Mouse (Mus musculus) CD4-positive, CD25-positive, alpha-beta regulatory T cell, adult 2 months (primary cell): ENCODE data around the gene Rnf31.
A peak's percentile ranks its signal among the peaks of the same experiment; 100 is the strongest.

ENCODE experiments used
- DNase-seq: peaks from one replicate; pipeline ENCODE4 v3.0.0-alpha.2; 2012; ENCODE audit warnings: low read depth, low spot score

Rnf31 gene

DNA sequence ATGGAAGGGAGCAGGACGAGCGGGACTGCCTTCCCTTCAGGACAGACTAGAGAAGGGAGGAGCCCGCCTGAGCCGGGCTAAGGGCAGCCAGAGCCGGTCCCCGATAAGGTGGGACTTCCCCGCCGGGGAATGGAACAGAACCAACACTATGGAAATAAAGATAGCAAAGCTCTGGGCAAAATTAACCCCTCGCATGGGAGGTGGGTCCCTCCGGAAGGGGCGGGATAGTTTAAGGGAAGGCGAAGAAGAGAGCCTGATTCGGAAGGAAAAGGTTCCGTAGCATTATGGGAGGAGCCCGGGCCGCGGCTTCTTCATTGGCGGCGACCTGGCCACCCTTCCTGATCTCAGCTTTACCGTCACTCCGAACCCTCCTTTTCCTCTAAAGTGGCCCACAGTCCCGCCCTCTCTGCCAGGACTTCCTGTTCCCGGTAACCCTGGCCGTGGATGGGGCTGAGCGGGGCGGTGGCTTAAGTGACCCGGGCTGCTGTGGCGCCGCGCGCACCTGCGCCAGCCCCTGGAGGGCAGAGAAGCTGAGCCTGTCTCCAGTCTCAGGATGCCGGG is at the start of gene Rnf31:
TSS of gene Rnf31 (plus strand) at position 378 of the 561 bp plus-strand sequence.
- DNase-seq, result peak; percentile 93

DNA sequence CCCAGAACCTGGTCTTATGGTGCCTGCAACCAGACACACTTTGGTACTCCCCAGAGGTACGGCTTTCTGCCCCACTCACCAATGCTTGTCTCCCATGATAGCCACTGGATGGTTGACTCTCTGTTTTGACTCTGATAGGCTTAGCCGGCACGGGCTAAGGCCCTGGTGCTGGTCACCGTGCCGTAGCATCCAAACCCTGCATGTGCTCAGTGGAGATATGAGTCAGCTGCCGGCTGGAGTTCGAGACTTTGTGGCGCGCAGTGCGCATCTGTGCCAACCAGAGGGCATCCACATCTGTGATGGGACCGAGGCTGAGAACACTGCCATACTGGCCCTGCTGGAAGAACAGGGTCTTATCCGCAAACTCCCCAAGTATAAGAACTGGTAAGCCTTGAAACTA is 49.2 kb upstream of the Rnf31 start:
- no peak for DNase-seq

DNA sequence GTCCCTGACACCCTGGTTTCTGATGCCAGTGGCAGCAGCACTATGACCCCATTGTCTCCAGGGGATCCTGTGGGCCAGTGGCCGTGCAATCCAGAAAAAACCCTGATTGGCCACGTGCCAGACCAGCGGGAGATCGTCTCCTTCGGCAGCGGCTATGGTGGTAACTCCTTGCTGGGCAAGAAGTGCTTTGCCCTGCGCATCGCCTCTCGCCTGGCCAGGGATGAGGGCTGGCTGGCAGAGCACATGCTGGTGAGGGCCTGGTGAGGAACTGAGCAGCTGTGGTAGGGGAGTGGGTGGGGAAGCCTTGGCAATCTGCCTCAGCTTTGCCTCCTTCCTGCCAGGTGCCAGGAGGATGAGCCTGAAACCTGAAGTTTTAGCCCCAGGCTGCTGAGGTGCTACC is 47.2 kb upstream of the Rnf31 start:
- DNase-seq, result no peak

DNA sequence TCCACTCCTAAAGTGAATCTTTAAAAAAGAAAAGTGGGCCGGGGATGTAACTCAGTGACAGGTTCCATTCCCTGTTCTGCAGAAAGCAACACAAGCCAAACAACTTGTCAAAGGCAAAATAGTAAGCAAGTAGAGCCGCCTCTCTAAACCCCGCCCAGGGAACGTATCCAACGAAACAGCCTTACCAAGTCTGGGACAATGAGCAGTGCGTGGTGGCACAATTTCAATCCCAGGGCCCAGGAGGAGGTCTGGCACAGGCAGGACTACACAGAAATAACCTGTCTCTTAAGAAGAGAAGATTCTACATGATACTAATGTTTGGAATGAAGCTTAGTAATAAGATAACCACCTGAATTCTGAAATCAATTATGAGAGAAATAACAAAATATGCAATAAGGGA is 41.3 kb upstream of the Rnf31 start:
- no peak for DNase-seq

DNA sequence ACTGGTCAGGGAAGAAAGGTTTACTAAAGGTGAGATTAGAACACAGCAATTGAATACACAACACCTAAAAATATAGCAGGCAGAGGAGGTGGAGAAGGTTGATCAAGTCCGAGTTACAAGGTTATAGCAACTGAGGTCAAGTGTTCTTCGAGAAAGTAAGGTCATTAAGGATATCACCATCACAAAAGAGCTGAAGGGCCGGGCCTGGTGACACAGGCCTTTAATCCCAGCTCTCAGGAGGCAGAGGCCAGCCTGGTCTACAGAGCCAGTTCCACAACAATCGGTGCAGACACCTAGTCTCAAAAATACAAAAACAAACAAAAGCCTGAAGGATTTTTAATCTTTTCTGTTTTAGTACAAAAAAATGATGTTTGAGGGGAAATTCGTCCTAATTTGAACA is 40.2 kb upstream of the Rnf31 start:
- DNase-seq, result no peak

DNA sequence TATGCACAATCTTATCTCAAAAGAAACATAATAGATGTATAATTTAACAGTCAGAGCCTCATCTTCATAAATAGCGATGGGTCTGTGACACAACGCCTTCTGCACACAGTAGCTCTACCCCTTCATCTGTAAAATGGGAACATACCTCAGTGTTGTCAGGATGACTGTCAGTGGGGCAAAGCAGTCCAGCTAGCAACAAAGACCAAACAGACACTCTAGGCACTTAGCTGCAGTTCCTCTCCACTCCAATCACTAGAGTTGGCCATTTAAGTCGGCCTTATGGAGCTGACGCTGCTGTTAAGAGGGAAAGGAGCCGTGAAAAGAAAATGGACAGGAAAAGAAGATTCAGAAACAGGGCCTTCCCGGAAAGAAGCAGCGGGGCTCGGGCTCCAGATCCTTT is 39.7 kb upstream of the Rnf31 start:
- DNase-seq, result no peak

DNA sequence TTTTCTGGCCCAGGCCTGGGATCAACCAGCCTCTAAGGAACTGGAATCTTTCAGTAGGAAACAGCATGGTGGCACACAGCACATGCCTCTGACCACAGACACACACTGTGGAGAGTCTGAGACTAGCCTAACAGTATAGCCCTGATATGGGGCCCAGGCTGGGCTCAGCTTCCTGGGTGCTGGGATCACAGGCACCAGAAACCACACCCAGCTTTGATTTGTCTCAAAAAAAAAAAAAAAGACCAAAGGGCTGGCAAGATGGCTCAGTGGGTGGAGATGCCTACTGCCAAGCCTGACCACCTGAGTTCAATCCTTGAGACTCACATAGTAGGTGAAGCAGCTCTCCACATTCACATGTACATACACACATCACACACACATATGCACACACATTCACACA is 36.9 kb upstream of the Rnf31 start:
- DNase-seq, result no peak

DNA sequence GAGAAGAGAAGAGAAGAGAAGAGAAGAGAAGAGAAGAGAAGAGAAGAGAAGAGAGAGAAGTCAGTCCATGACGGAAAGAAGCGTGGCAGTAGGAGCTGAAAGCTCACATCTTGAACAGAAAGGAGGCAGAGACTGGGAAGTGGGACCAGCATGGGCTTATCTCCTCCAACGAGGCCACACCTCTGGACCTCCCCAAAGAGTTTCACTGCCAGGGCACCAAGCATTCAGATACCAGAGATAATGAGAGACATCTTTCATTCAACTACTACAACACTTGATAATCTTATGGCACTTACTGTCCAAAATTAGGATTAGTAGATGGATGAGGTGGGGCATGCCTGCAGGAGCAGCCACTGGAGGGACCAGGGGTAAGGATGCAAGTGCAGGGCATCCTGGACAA is 35.7 kb upstream of the Rnf31 start:
- DNase-seq, result no peak

DNA sequence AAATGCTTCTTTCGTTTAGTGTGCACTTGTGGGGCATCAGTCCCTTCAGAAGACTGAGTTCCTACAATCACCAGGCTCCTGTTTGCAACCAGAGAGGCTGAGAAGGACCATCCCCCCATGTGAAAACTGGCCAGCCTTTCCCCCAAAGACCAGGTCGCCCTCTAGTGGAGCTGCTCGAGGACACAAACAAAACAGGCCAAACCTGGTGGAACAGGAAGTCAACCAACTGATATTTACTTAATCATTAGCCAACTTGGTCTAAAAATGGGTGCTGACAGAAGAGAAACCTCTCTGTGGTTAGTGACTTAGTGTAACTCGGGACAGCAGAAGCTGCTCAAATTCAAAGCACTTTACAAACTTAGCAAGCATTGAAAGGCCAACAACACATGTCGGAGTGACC is 34.5 kb upstream of the Rnf31 start:
- DNase-seq, result peak; percentile 88

DNA sequence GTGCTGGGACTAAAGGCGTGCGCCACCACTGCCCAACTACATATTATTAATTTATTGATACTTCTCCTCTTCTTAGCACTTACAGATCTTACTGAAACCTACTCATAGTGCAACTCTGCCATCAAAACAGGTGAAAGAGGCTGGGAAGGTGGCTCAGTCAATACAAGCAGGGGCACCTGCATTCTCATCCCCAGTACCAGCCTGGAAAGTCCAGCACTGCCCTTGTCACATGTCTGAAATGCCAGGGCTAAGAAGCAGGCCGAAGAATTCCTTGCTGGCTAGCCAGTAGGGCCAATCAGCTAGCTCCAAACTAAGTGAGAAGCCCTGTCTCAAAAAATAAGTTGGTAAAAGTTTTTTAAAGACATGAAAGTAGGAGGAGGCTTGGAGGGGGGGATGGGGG is 33.9 kb upstream of the Rnf31 start:
- DNase-seq, result no peak

DNA sequence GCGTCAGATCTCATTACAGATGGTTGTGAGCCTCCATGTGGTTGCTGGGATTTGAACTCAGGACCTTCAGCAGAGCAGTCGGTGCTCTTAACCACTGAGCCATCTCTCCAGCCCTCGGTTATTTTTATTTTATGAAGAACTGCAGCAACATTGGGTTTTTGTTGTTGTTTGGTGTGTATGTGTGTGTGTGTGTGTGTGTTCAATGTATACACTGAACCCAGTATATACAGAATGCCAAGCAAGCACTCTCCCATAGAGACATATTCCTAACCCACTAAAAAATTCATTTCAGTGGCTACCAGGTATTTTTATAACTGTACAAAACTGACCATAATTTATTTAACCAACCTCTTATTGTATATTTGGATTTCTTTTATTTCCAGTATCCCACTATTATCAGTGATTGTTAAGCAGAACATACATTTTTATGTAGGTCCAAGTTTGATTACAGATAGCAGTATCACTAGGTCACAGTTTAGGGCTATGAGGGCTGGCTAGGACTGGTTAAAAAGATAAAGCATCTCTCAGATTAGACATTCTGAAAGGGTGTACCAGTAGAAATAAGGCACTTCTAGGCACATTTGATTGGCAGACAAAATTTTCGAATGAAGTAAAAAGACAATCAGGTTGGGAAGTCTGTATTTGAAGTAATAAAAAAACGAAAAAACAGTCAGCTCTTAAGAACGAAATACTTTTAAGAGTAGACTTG is 32.6 kb upstream of the Rnf31 start:
- no peak for DNase-seq

DNA sequence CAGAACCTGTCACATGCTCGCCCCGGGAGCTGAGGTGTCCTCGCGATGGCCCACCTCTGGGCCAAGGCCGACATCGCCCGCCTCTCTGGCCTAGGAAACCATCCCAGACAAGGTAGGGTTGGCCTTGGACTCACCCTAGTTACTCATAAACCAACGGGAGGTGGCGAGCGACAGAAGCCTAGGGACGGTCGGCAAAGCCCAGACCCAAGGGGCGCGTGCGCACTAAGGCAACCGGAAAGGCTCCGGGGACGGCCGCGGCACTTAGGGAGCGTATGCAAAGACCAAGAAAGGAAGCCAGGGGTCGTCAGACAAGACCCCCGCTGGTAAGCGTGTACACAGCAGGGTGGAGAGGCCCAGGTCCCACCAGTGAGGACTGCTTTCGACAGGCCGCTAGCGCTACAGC is 31.7 kb upstream of the Rnf31 start, which contains the start of gene Dcaf11:
TSS of gene Dcaf11 (plus strand) at position 208 of the 403 bp plus-strand sequence.
- peak; percentile 91 for DNase-seq

DNA sequence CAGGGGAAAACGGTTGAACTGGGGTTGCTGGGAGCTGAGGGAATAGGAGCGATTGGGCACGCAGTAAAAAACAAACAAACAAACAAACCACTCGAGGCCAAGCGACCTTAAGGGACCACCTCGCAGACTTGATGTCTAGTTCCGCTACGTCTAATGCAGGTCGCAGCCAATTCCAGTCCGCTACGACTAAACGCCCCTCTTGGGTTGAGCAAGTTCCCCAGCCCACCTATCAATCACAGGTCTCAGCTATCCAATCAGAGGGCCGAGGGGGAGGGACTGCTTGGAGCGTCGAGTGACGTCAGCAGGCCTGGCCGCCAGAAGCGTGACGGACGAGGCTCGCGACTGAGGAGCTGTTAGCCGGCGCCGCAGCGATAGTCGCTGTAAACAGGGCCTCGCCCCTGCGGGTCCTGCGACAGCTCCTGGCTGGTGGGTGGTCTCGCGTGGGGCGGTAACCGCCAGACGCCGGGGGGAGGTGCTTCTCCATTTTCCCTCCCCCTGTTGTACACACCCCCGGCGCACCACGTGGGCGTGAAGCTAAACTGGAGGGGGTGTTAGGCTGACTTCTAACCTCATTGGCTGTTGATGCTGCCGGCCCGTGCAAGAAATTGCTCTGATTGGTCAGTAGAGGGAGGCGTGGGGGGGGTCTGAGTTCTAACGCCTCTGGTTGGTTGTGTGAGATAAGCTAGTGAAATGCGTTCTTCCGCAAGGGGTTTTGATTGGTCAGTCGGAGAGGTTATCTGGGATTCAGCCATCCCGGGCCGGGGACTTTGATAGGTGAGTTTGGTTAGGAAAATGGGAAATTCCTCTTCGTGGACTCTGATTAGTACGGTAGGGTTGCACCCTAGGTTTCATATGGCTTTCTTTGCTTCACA is 31.1 kb upstream of the Rnf31 start, which contains the start of gene A730061H03Rik:
TSS of gene A730061H03Rik (minus strand) at position 205 of the 872 bp plus-strand sequence.
- peak; percentile 98 for DNase-seq

DNA sequence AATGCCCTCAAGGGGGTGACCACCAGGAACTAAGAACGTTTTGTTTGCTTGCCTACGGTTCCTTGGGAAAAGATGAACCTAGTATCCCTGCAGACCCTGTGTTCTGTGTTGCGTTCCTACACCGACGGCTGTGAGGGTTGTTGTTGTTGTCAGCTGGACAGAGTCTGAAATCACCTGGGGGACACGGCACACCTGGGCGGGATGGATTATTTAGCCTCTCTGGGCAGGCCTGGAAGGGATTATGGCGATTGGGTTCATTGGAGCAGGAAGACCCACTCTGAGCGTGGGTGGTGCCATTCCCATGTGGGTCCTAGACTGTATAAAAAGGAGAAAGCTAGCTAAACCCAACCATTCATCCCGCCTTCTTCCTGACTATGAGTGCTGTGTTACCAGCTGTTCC is 29.6 kb upstream of the Rnf31 start:
- no peak for DNase-seq

DNA sequence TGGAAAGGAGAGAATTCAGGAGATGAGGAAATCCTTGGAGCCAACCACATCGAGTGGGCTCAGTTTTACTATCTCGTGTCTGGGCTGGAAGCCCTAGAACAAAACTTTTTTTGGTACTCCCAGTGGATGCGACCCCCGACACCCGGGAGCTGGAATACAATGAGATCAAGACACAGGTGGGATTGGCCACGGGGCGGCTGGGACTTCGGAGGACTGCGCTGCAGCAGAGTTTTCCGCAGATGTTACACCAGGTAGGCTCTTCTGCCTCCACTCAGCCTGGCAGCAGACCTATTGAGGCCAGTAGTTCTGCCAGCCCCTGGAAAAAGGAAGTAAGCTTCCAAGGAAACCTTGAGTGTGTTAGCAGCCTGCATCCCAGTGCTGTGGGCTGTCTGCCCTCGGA is 28.3 kb upstream of the Rnf31 start:
- no peak for DNase-seq

DNA sequence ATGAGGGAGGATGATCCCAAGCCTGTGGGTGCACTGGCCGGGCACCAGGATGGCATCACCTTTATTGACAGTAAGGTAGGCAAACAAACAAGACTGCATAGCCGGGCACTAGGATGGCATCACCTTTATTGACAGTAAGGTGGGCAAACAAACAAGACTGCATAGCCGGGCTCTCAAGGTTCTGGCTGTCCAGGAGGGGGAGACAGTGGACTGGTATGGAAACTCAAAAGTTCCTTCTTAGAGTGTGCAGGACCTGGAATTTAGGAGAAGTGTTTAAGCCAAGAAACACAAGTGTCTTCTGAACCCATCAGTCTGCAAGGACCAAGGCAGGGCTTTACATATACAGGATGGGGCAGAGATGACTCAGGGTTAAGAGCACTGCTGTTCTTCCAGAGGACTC is 25.8 kb upstream of the Rnf31 start:
- no peak for DNase-seq

DNA sequence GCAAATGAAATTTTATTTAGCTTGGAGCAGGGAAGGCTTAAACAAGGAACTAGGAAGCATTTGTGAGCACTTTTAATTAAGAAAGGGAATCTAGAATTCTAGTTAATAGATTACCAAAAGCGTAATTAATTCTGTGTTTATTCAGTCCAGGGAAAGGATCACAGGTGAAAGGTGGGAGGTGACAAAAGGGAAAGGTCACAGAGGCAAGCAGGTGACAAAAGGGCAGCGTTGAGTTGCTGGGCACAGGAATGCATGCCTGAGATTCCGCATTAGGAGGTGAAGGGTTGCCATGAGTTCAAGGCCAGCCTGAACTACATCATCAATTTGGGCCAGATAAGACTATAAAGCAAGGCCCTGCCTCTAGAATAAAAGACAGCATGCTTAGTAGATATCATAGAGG is 24.0 kb upstream of the Rnf31 start:
- DNase-seq, result no peak

DNA sequence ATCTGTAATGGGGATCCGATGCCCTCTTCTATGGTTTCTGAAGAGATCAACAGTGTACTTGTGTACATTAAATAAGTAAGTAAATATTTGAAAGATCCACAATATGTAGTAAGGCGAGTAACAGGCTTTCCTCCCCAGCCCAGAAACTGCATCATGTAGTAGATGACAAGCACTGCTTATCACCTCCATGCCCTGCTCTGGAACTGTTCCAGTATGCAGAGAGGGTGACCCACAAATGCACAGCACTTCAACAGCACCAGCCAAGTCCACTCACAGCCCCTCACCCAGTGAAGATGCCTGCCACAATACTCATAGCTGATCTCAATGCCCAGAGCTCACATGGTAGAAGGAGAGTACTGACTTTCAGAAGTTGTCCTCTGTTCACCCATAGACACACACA is 20.9 kb upstream of the Rnf31 start:
- no peak for DNase-seq

DNA sequence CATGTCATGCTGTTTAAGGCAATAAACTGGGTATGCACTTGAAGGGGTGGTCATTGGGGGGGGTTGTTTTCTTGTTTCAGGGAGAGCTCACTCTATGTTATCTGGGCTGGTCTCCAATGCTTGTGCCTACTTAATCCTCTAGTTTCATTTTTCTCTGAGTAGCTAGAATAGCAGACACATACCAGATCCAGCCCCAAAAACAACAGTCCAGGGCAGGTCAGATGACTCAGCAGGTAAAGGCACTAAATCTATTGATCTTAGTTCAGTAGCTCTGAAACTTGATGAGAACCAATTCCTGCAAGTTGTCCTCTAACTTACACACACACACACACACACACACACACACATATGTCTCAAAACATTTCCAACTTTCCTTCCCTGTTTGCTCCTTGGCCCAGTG is 19.7 kb upstream of the Rnf31 start:
- DNase-seq, result no peak

DNA sequence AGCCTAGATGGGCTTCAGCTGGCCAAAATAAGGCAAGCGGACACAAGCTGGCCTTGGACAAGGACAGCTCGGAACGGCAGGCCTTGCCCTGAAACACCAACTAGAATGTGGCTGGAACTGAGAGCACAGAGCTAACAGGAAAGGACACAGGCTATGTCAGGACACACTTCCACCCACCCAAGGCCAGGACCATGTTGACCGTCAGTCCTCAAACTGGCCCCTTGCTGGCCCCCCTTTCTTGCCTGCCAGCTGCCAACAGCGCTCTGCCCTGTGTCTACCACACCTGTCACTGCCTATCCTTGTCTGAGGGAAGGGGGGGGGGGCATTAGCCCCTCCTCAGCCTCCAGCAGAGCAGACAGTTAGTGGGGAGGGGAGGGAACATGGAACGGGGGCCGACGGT is 16.2 kb upstream of the Rnf31 start, which contains the start of gene Fitm1:
TSS of gene Fitm1 (plus strand) at position 316 of the 400 bp plus-strand sequence.
- DNase-seq, result no peak

DNA sequence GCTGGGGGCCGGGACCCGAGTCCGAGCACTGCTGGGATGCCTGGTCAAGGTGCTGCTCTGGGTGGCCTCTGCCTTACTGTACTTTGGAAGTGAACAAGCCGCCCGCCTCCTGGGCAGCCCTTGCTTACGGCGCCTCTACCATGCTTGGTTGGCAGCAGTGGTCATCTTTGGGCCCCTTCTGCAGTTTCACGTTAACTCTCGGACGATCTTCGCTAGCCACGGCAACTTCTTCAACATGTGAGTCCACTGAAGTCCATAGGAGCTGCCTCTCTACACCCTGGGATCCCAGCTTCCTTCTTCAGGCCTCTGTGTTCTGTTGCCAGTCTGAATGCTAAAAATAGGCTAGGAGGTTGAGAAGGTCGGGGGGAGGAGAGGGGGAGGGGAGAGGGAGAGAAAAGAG is 15.8 kb upstream of the Rnf31 start:
- DNase-seq, result no peak

DNA sequence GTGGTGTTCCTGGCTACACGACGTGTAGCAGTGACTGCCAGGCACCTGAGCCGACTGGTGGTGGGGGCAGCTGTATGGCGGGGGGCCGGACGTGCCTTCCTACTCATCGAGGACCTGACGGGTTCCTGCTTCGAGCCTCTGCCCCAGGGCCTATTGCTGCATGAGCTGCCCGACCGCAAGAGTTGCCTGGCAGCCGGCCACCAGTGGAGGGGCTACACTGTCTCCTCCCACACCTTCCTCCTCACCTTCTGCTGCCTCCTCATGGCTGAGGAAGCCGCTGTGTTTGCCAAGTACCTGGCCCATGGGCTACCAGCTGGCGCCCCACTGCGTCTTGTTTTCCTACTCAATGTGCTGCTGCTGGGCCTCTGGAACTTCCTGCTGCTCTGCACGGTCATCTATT is 15.1 kb upstream of the Rnf31 start:
- DNase-seq, result no peak
